Mouse (Mus musculus): ENCODE data around the gene Bcl2. TPM values are rescaled to one million over a fixed set of nuclear protein-coding genes. Genes with fewer than 3 reads are reported as not detected.

Bcl2 gene
- total and polyA plus RNA-seq, 2 experiments from 2014 or later: 3.3 to 3.6 TPM

GRCm38 (mm10) chr1:106700520-106701114 is 13.5 kb downstream of the Bcl2 start:
- no peaks in the 10 kb centered on the region for H3K9me3 ChIP-seq (replicated peaks; ENCODE audit: control insufficient read depth, low read length)
- H3K4me2 ChIP-seq (ENCODE audit: low read depth, low read length): no peak overlapping the region
- no peaks in the 10 kb centered on the region for H3K36me3 ChIP-seq (replicated peaks; ENCODE audit: control insufficient read depth, insufficient read depth, low read length)
- TF ChIP-seq CTCF (IDR thresholded peaks at IDR 0.05; ENCODE audit: low read depth): no peak
- no peak for TF ChIP-seq EP300 (IDR thresholded peaks at IDR 0.05; ENCODE audit: low read depth)
- no peaks in the 10 kb centered on the region for H3K27me3 ChIP-seq (ENCODE audit: control insufficient read depth, insufficient read depth, low read length)
- H3K4me3 ChIP-seq (ENCODE audit: low read depth, low read length): no peak overlapping the region
- H3K4me1 ChIP-seq (ENCODE audit: control insufficient read depth, insufficient read depth): peaks cover 20% of the 10 kb centered on the region
- WGBS: 83% methylated on average over 9 of the region's 9 CpGs
- DNase-seq (ENCODE audit: low spot score) (no peak), ATAC-seq (ENCODE audit: insufficient read depth, low read depth) (no peak)
- H3K27ac ChIP-seq (ENCODE audit: low read depth): no peak overlapping the region
- no peak overlapping the region for H3K9ac ChIP-seq (replicated peaks; ENCODE audit: low read depth, low read length)

GRCm38 (mm10) chr1:106696472-106696871 is 17.6 kb downstream of the Bcl2 start:
- H3K4me3 ChIP-seq (ENCODE audit: low read depth, low read length): no peak overlapping the region
- TF ChIP-seq EP300 (IDR thresholded peaks at IDR 0.05; ENCODE audit: low read depth) (no peak), CTCF (IDR thresholded peaks at IDR 0.05; ENCODE audit: low read depth) (no peak)
- no peak overlapping the region for H3K9ac ChIP-seq (replicated peaks; ENCODE audit: low read depth, low read length)
- H3K27me3 ChIP-seq (ENCODE audit: control insufficient read depth, insufficient read depth, low read length): no peaks in the 10 kb centered on the region
- DNase-seq (ENCODE audit: low spot score) (no peak), ATAC-seq (ENCODE audit: insufficient read depth, low read depth) (no peak)
- 87% methylated on average over 5 of the region's 5 CpGs for WGBS
- no peak overlapping the region for H3K4me2 ChIP-seq (ENCODE audit: low read depth, low read length)
- no peaks in the 10 kb centered on the region for H3K36me3 ChIP-seq (replicated peaks; ENCODE audit: control insufficient read depth, insufficient read depth, low read length)
- H3K4me1 ChIP-seq (ENCODE audit: control insufficient read depth, insufficient read depth): peaks cover 16% of the 10 kb centered on the region
- H3K27ac ChIP-seq (ENCODE audit: low read depth): no peak overlapping the region; the same call in 1 of the 2 replicates
- no peaks in the 10 kb centered on the region for H3K9me3 ChIP-seq (replicated peaks; ENCODE audit: control insufficient read depth, low read length)

GRCm38 (mm10) chr1:106695649-106696048 is 18.4 kb downstream of the Bcl2 start:
- no peaks in the 10 kb centered on the region for H3K36me3 ChIP-seq (replicated peaks; ENCODE audit: control insufficient read depth, insufficient read depth, low read length)
- H3K27ac ChIP-seq (ENCODE audit: low read depth): peak overlapping the region; percentile 38; the same call in 1 of the 2 replicates
- WGBS: 30% methylated on average over 4 of the region's 4 CpGs
- DNase-seq (ENCODE audit: low spot score): no peak
- H3K9me3 ChIP-seq (replicated peaks; ENCODE audit: control insufficient read depth, low read length): no peaks in the 10 kb centered on the region
- TF ChIP-seq EP300 (IDR thresholded peaks at IDR 0.05; ENCODE audit: low read depth) (no peak), CTCF (IDR thresholded peaks at IDR 0.05; ENCODE audit: low read depth) (no peak)
- peak; percentile 60 for ATAC-seq (ENCODE audit: insufficient read depth, low read depth)
- H3K4me2 ChIP-seq (ENCODE audit: low read depth, low read length): no peak overlapping the region
- no peak overlapping the region for H3K4me3 ChIP-seq (ENCODE audit: low read depth, low read length)
- H3K9ac ChIP-seq (replicated peaks; ENCODE audit: low read depth, low read length): no peak overlapping the region
- H3K27me3 ChIP-seq (ENCODE audit: control insufficient read depth, insufficient read depth, low read length): no peaks in the 10 kb centered on the region
- peaks cover 16% of the 10 kb centered on the region for H3K4me1 ChIP-seq (ENCODE audit: control insufficient read depth, insufficient read depth)

GRCm38 (mm10) chr1:106694316-106694715 is 19.8 kb downstream of the Bcl2 start:
- Histone ChIP-seq H3K4me2 (ENCODE audit: low read depth, low read length) (no peak overlapping the region), H3K4me1 (ENCODE audit: control insufficient read depth, insufficient read depth) (peaks cover 16% of the 10 kb centered on the region), H3K36me3 (replicated peaks; ENCODE audit: control insufficient read depth, insufficient read depth, low read length) (no peaks in the 10 kb centered on the region), H3K9me3 (replicated peaks; ENCODE audit: control insufficient read depth, low read length) (no peaks in the 10 kb centered on the region), H3K27ac (ENCODE audit: low read depth) (no peak overlapping the region), H3K9ac (replicated peaks; ENCODE audit: low read depth, low read length) (no peak overlapping the region), H3K27me3 (ENCODE audit: control insufficient read depth, insufficient read depth, low read length) (no peaks in the 10 kb centered on the region), H3K4me3 (ENCODE audit: low read depth, low read length) (no peak overlapping the region)
- ATAC-seq (ENCODE audit: insufficient read depth, low read depth): no peak; the same call in 1 of the 2 replicates
- WGBS: 51% methylated on average over 6 of the region's 6 CpGs
- DNase-seq (ENCODE audit: low spot score): no peak
- TF ChIP-seq CTCF (IDR thresholded peaks at IDR 0.05; ENCODE audit: low read depth): no peak
- TF ChIP-seq EP300 (IDR thresholded peaks at IDR 0.05; ENCODE audit: low read depth): no peak

- DNase-seq (ENCODE audit: low spot score) (no peak), ATAC-seq (ENCODE audit: insufficient read depth, low read depth) (no peak)
- H3K27me3 ChIP-seq (ENCODE audit: control insufficient read depth, insufficient read depth, low read length): no peaks in the 10 kb centered on the region
- no peak overlapping the region for H3K9ac ChIP-seq (replicated peaks; ENCODE audit: low read depth, low read length)
- H3K4me1 ChIP-seq (ENCODE audit: control insufficient read depth, insufficient read depth): peaks cover 24% of the 10 kb centered on the region
- no peak for TF ChIP-seq CTCF (IDR thresholded peaks at IDR 0.05; ENCODE audit: low read depth)
- TF ChIP-seq EP300 (IDR thresholded peaks at IDR 0.05; ENCODE audit: low read depth): no peak
- no peaks in the 10 kb centered on the region for H3K9me3 ChIP-seq (replicated peaks; ENCODE audit: control insufficient read depth, low read length)
- no peaks in the 10 kb centered on the region for H3K36me3 ChIP-seq (replicated peaks; ENCODE audit: control insufficient read depth, insufficient read depth, low read length)
- H3K27ac ChIP-seq (ENCODE audit: low read depth): no peak overlapping the region
- no peak overlapping the region for H3K4me3 ChIP-seq (ENCODE audit: low read depth, low read length)
- H3K4me2 ChIP-seq (ENCODE audit: low read depth, low read length): no peak overlapping the region
These were observed 21.5 kb downstream of the Bcl2 start for GRCm38 (mm10) chr1:106692599-106692998.

GRCm38 (mm10) chr1:106690887-106691286 is 23.2 kb downstream of the Bcl2 start:
- no peaks in the 10 kb centered on the region for H3K9me3 ChIP-seq (replicated peaks; ENCODE audit: control insufficient read depth, low read length)
- ATAC-seq (ENCODE audit: insufficient read depth, low read depth) (no peak), DNase-seq (ENCODE audit: low spot score) (no peak)
- H3K27ac ChIP-seq (ENCODE audit: low read depth): no peak overlapping the region
- 83% methylated on average over 6 of the region's 6 CpGs for WGBS
- H3K4me2 ChIP-seq (ENCODE audit: low read depth, low read length): no peak overlapping the region
- H3K27me3 ChIP-seq (ENCODE audit: control insufficient read depth, insufficient read depth, low read length): no peaks in the 10 kb centered on the region
- H3K36me3 ChIP-seq (replicated peaks; ENCODE audit: control insufficient read depth, insufficient read depth, low read length): no peaks in the 10 kb centered on the region
- peaks cover 22% of the 10 kb centered on the region for H3K4me1 ChIP-seq (ENCODE audit: control insufficient read depth, insufficient read depth)
- no peak overlapping the region for H3K9ac ChIP-seq (replicated peaks; ENCODE audit: low read depth, low read length)
- TF ChIP-seq EP300 (IDR thresholded peaks at IDR 0.05; ENCODE audit: low read depth) (no peak), CTCF (IDR thresholded peaks at IDR 0.05; ENCODE audit: low read depth) (no peak)
- H3K4me3 ChIP-seq (ENCODE audit: low read depth, low read length): no peak overlapping the region

Measured in heart, postnatal 0 days (tissue).